In genomic region chr11:62551226-62552119, GRCm38 (mm10) we compare ENCODE assay signal across 8 mouse cellular contexts. TPM values are rescaled to one million over a fixed set of nuclear protein-coding genes. Genes with fewer than 3 reads are reported as not detected.
DNase-seq lines count a peak whose midpoint lies in the region; ATAC-seq and TF ChIP-seq lines count a peak whose summit lies in the region.

No protein-coding gene starts in this region.

- H3K79me2 ChIP-seq in liver, adult 2 months (ENCODE audit: control insufficient read depth, insufficient read depth, low read length): peaks cover 4% of the 10 kb centered on the region; the same call in 1 of the 2 replicates

- no peaks in the 10 kb centered on the region for H3K27me3 ChIP-seq in embryonic facial prominence, embryonic 11.5 days (ENCODE audit: control insufficient read depth, insufficient read depth, low read length)
- H3K27me3 ChIP-seq in liver, adult 2 months (ENCODE audit: control insufficient read depth, insufficient read depth, low read length): no peaks in the 10 kb centered on the region

- peak overlapping the region; percentile 85 for H3K9ac ChIP-seq in embryonic facial prominence, embryonic 11.5 days (replicated peaks; ENCODE audit: low read length)
- H3K9ac ChIP-seq in liver, adult 2 months (ENCODE audit: low read depth, low read length): peak overlapping the region; percentile 90

- under 1% methylated on average over 57 of the region's 58 CpGs for WGBS in embryonic facial prominence, embryonic 11.5 days
- WGBS in liver, adult 2 months: 1% methylated on average over 58 of the region's 58 CpGs

- peak overlapping the region; percentile 42 for H3K4me2 ChIP-seq in embryonic facial prominence, embryonic 11.5 days (ENCODE audit: low read depth, low read length)

- no peaks in the 10 kb centered on the region; the same call in 1 of the 2 replicates for H3K4me1 ChIP-seq in embryonic facial prominence, embryonic 11.5 days (ENCODE audit: control insufficient read depth, insufficient read depth, low read length)
- peaks cover 12% of the 10 kb centered on the region for H3K4me1 ChIP-seq in liver, adult 2 months (ENCODE audit: control insufficient read depth, insufficient read depth, low read length)

- peak overlapping the region; percentile 73 for H3K4me3 ChIP-seq in embryonic facial prominence, embryonic 11.5 days (ENCODE audit: low read depth, low read length)
- peak overlapping the region; percentile 85 for H3K4me3 ChIP-seq in liver, adult 2 months (ENCODE audit: insufficient read depth, low read depth, low read length)

- peak; percentile 98 for TF ChIP-seq POLR2A in liver, adult 2 months (IDR thresholded peaks at IDR 0.05; ENCODE audit: extremely low read depth, insufficient read depth, low read length)

- no peak for TF ChIP-seq CTCF in liver, adult 2 months (IDR thresholded peaks at IDR 0.05; ENCODE audit: low read depth, low read length)

- H3K9me3 ChIP-seq in embryonic facial prominence, embryonic 11.5 days (replicated peaks; ENCODE audit: control insufficient read depth, low read length): no peaks in the 10 kb centered on the region

- peaks cover 4% of the 10 kb centered on the region; the same call in 1 of the 2 replicates for H3K36me3 ChIP-seq in embryonic facial prominence, embryonic 11.5 days (replicated peaks; ENCODE audit: control insufficient read depth, insufficient read depth, low read depth, low read length)
- peaks cover 14% of the 10 kb centered on the region for H3K36me3 ChIP-seq in liver, adult 2 months (ENCODE audit: control insufficient read depth, insufficient read depth, low read length)

- ATAC-seq in embryonic facial prominence, embryonic 11.5 days (replicated peaks; ENCODE audit: insufficient number of reproducible peaks, low FRiP score, low TSS enrichment, low read depth): peak; percentile 56
- ATAC-seq in monocyte, adult 5-6 weeks (replicated peaks; ENCODE audit: insufficient number of reproducible peaks, low FRiP score, low TSS enrichment, poor library complexity, severe bottlenecking): peak; percentile 65

- DNase-seq in kidney, adult 18-20 months: peak; percentile 92
- DNase-seq in kidney, adult 11 months: no peak
- peak; percentile 91 for DNase-seq in embryonic facial prominence, embryonic 11.5 days (ENCODE audit: low spot score)
- DNase-seq in heart, adult 18-20 months: peak; percentile 92 to 96
- peak; percentile 89 for DNase-seq in kidney, adult 9 months
- peak; percentile 76 for DNase-seq in liver, adult 2 months (ENCODE audit: extremely low read depth, low read depth, low spot score)
- DNase-seq in spleen, postnatal 36 days (ENCODE audit: low spot score in 2 of 2): peak; percentile 84 to 89

- peak overlapping the region; percentile 84 for H3K27ac ChIP-seq in embryonic facial prominence, embryonic 11.5 days (replicated peaks; ENCODE audit: low read depth, low read length)
- H3K27ac ChIP-seq in liver, adult 2 months (replicated peaks; ENCODE audit: insufficient read depth, low read depth, low read length): peak overlapping the region; percentile 88

RNA-seq across cellular contexts. Expression of gene Ubb, which starts 0.5 kb away (rescaled TPM):
- 3,780 and 3,916 TPM in 2 replicates for polyA plus RNA-seq in embryonic facial prominence, embryonic 11.5 days (2014; fragmentation: Nextera tagmentation; extraction: Ambion mirVana)
- 100 to 1,000 TPM; 599 to 655 TPM for total RNA-seq in heart, adult 18-20 months (2021)
- total RNA-seq in liver, adult 2 months (2014; rRNA removed): 621 and 698 TPM in 2 replicates
- polyA plus RNA-seq in liver, adult 2 months (2012; rRNA removed): 644 and 809 TPM in 2 replicates
- 1,289 to 1,782 TPM (median 1,376 TPM) in 3 replicates for total RNA-seq in monocyte, adult 5-6 weeks (2017)

RNA-seq across cellular contexts. Expression of gene Cenpv, which starts 12.4 kb away (rescaled TPM):
- polyA plus RNA-seq in embryonic facial prominence, embryonic 11.5 days (2014; fragmentation: Nextera tagmentation; extraction: Ambion mirVana): 46.2 and 49.8 TPM in 2 replicates
- 10 to 100 TPM; 19.5 to 25.5 TPM for total RNA-seq in heart, adult 18-20 months (2021)
- total RNA-seq in liver, adult 2 months (2014; rRNA removed): 20.5 and 26.6 TPM in 2 replicates
- 31.6 and 32.6 TPM in 2 replicates for polyA plus RNA-seq in liver, adult 2 months (2012; rRNA removed)
- 6.1 to 14.6 TPM in 2 of 3 replicates, not detected in the other for total RNA-seq in monocyte, adult 5-6 weeks (2017)

RNA-seq across cellular contexts. Expression of gene Trpv2, which starts 22.8 kb away (rescaled TPM):
- 4.2 and 5.2 TPM in 2 replicates for polyA plus RNA-seq in embryonic facial prominence, embryonic 11.5 days (2014; fragmentation: Nextera tagmentation; extraction: Ambion mirVana)
- 1 to 10 TPM; 3.0 TPM for total RNA-seq in heart, adult 18-20 months (2021)
- total RNA-seq in liver, adult 2 months (2014; rRNA removed): 0.83 and 2.1 TPM in 2 replicates
- 0.57 and 1.7 TPM in 2 replicates for polyA plus RNA-seq in liver, adult 2 months (2012; rRNA removed)
- total RNA-seq in monocyte, adult 5-6 weeks (2017): 33.3 to 61.4 TPM (median 38.2 TPM) in 3 replicates
